Mouse (Mus musculus): ENCODE results near the gene Tssk6. TPM values are rescaled to one million over a fixed set of nuclear protein-coding genes. Genes with fewer than 3 reads are reported as not detected.
A peak's percentile ranks its signal among the peaks of the same experiment; 100 is the strongest.

Tssk6 gene
- total and polyA plus RNA-seq, 2 experiments from 2014 or later: 4.6 TPM; not detected in 1

- 21% methylated on average over 79 of the region's 79 CpGs for WGBS
- Histone ChIP-seq H3K27ac (ENCODE audit: low read depth, low read length) (no peak overlapping the region), H3K27me3 (ENCODE audit: insufficient read depth, low read length) (peaks cover 70% of the 10 kb centered on the region), H3K4me3 (ENCODE audit: low read depth, low read length) (peak overlapping the region; percentile 38), H3K9ac (replicated peaks; ENCODE audit: low read length, poor library complexity, severe bottlenecking) (0 out of 2 replicates have a peak overlapping the region, but pooled peaks have one; percentile 44), H3K9me3 (ENCODE audit: low read length) (no peaks in the 10 kb centered on the region), H3K4me1 (ENCODE audit: insufficient read depth, low read length) (peaks cover 6% of the 10 kb centered on the region; the same call in 1 of the 2 replicates), H3K36me3 (ENCODE audit: insufficient read depth, low read length) (no peaks in the 10 kb centered on the region), H3K4me2 (ENCODE audit: low read depth, low read length, poor library complexity, severe bottlenecking) (peak overlapping the region; percentile 49)
- peak; percentile 31 for ATAC-seq (ENCODE audit: low FRiP score)
- TF ChIP-seq CTCF (IDR thresholded peaks at IDR 0.05): no peak
- no peak for DNase-seq (ENCODE audit: low spot score)
Measured at GRCm38 (mm10) chr8:69881261-69881865, 20.6 kb upstream of the Tssk6 start.

GRCm38 (mm10) chr8:69882021-69882756 lies 19.8 kb upstream of the Tssk6 start:
- H3K4me1 ChIP-seq (ENCODE audit: insufficient read depth, low read length): peaks cover 6% of the 10 kb centered on the region; the same call in 1 of the 2 replicates
- H3K4me2 ChIP-seq (ENCODE audit: low read depth, low read length, poor library complexity, severe bottlenecking): peak overlapping the region; percentile 49
- H3K4me3 ChIP-seq (ENCODE audit: low read depth, low read length): peak overlapping the region; percentile 38
- no peaks in the 10 kb centered on the region for H3K9me3 ChIP-seq (ENCODE audit: low read length)
- peak; percentile 70 for ATAC-seq (ENCODE audit: low FRiP score)
- no peak overlapping the region for H3K27ac ChIP-seq (ENCODE audit: low read depth, low read length)
- peak; percentile 88 for DNase-seq (ENCODE audit: low spot score)
- no peaks in the 10 kb centered on the region for H3K36me3 ChIP-seq (ENCODE audit: insufficient read depth, low read length)
- 5% methylated on average over 102 of the region's 103 CpGs for WGBS
- H3K9ac ChIP-seq (replicated peaks; ENCODE audit: low read length, poor library complexity, severe bottlenecking): 0 out of 2 replicates have a peak overlapping the region, but pooled peaks have one; percentile 44
- H3K27me3 ChIP-seq (ENCODE audit: insufficient read depth, low read length): peaks cover 78% of the 10 kb centered on the region
- no peak for TF ChIP-seq CTCF (IDR thresholded peaks at IDR 0.05)

GRCm38 (mm10) chr8:69882833-69883600 lies 19.0 kb upstream of the Tssk6 start:
- peak overlapping the region; percentile 49; the same call in 1 of the 2 replicates for H3K4me2 ChIP-seq (ENCODE audit: low read depth, low read length, poor library complexity, severe bottlenecking)
- H3K9ac ChIP-seq (replicated peaks; ENCODE audit: low read length, poor library complexity, severe bottlenecking): no peak overlapping the region
- H3K27ac ChIP-seq (ENCODE audit: low read depth, low read length): no peak overlapping the region
- peaks cover 11% of the 10 kb centered on the region; the same call in 1 of the 2 replicates for H3K4me1 ChIP-seq (ENCODE audit: insufficient read depth, low read length)
- no peak for TF ChIP-seq CTCF (IDR thresholded peaks at IDR 0.05)
- no peaks in the 10 kb centered on the region for H3K36me3 ChIP-seq (ENCODE audit: insufficient read depth, low read length)
- no peak for DNase-seq (ENCODE audit: low spot score)
- WGBS: 17% methylated on average over 47 of the region's 52 CpGs
- H3K27me3 ChIP-seq (ENCODE audit: insufficient read depth, low read length): peaks cover 86% of the 10 kb centered on the region
- peak overlapping the region; percentile 38 for H3K4me3 ChIP-seq (ENCODE audit: low read depth, low read length)
- ATAC-seq (ENCODE audit: low FRiP score): no peak
- no peaks in the 10 kb centered on the region for H3K9me3 ChIP-seq (ENCODE audit: low read length)

- H3K4me3 ChIP-seq (ENCODE audit: low read depth, low read length): no peak overlapping the region
- no peaks in the 10 kb centered on the region for H3K36me3 ChIP-seq (ENCODE audit: insufficient read depth, low read length)
- peaks cover 11% of the 10 kb centered on the region; the same call in 1 of the 2 replicates for H3K4me1 ChIP-seq (ENCODE audit: insufficient read depth, low read length)
- H3K4me2 ChIP-seq (ENCODE audit: low read depth, low read length, poor library complexity, severe bottlenecking): no peak overlapping the region
- no peak overlapping the region for H3K9ac ChIP-seq (replicated peaks; ENCODE audit: low read length, poor library complexity, severe bottlenecking)
- H3K27ac ChIP-seq (ENCODE audit: low read depth, low read length): no peak overlapping the region
- no peaks in the 10 kb centered on the region for H3K9me3 ChIP-seq (ENCODE audit: low read length)
- DNase-seq (ENCODE audit: low spot score) (no peak), ATAC-seq (ENCODE audit: low FRiP score) (no peak)
- 57% methylated on average over 13 of the region's 13 CpGs for WGBS
- TF ChIP-seq CTCF (IDR thresholded peaks at IDR 0.05): no peak
- H3K27me3 ChIP-seq (ENCODE audit: insufficient read depth, low read length): peaks cover 97% of the 10 kb centered on the region
Measured at GRCm38 (mm10) chr8:69884141-69884540, 17.8 kb upstream of the Tssk6 start.

GRCm38 (mm10) chr8:69887289-69888243 lies 14.4 kb upstream of the Tssk6 start, which contains the start of gene Cilp2:
Gene Cilp2 (minus strand): TSS chr8:69887687.
- Histone ChIP-seq H3K36me3 (ENCODE audit: insufficient read depth, low read length) (no peaks in the 10 kb centered on the region), H3K9me3 (ENCODE audit: low read length) (no peaks in the 10 kb centered on the region), H3K4me3 (ENCODE audit: low read depth, low read length) (peak within 1 kb of the TSS; percentile 28), H3K27me3 (ENCODE audit: insufficient read depth, low read length) (peaks cover 76% of the 10 kb centered on the region), H3K4me1 (ENCODE audit: insufficient read depth, low read length) (peaks cover 9% of the 10 kb centered on the region; the same call in 1 of the 2 replicates), H3K4me2 (ENCODE audit: low read depth, low read length, poor library complexity, severe bottlenecking) (peak within 1 kb of the TSS; percentile 50), H3K27ac (ENCODE audit: low read depth, low read length) (no peak within 1 kb of the TSS), H3K9ac (replicated peaks; ENCODE audit: low read length, poor library complexity, severe bottlenecking) (no peak within 1 kb of the TSS)
- no peak for ATAC-seq (ENCODE audit: low FRiP score)
- no peak for DNase-seq (ENCODE audit: low spot score)
- TF ChIP-seq CTCF (IDR thresholded peaks at IDR 0.05): no peak
- 2% methylated on average over 57 of the region's 60 CpGs for WGBS
